In genomic region chr17:15242356-15242755, GRCm38 (mm10) we compare ENCODE assay signal across 22 mouse cellular contexts.
"Had no signal": no experiment of that assay in that cellular context is flagged by ENCODE, and none has a peak within 500 bp of the region (broad histone marks: within the 10 kb centered on the region; RNA-seq: fewer than 3 reads in every experiment).

No protein-coding gene starts in this region.

- H3K27ac ChIP-seq: kidney, postnatal 0 days; layer of hippocampus, adult 2 months; limb, embryonic 10.5 days; limb, embryonic 13.5 days; liver, embryonic 12.5 days; liver, embryonic 15.5 days; lung, embryonic 15.5 days; midbrain, embryonic 10.5 days; neural tube, embryonic 13.5 days; stomach, embryonic 15.5 days had no signal

- H3K4me3 ChIP-seq: layer of hippocampus, adult 2 months; limb, embryonic 10.5 days; limb, embryonic 13.5 days; liver, embryonic 12.5 days; liver, embryonic 15.5 days; lung, embryonic 15.5 days; megakaryocyte, embryonic 14.5 days; midbrain, embryonic 10.5 days; neural tube, embryonic 13.5 days; stomach, embryonic 15.5 days had no signal

- H3K36me3 ChIP-seq: limb, embryonic 10.5 days; limb, embryonic 13.5 days; liver, embryonic 12.5 days; liver, embryonic 15.5 days; lung, embryonic 15.5 days; midbrain, embryonic 10.5 days; neural tube, embryonic 13.5 days; stomach, embryonic 15.5 days had no signal

- H3K9ac ChIP-seq: limb, embryonic 13.5 days; liver, embryonic 12.5 days; liver, embryonic 15.5 days; lung, embryonic 15.5 days; neural tube, embryonic 13.5 days; stomach, embryonic 15.5 days had no signal

- H3K4me1 ChIP-seq: limb, embryonic 13.5 days; liver, embryonic 12.5 days; liver, embryonic 15.5 days; lung, embryonic 15.5 days; megakaryocyte, embryonic 14.5 days; stomach, embryonic 15.5 days had no signal

- DNase-seq: kidney, postnatal 25 days; layer of hippocampus, adult 9-11 months; liver; lung, adult 18-20 months; lung, postnatal 10 days; lung, postnatal 36 days; midbrain, embryonic 14.5 days; retina, postnatal 1 day; right cerebral cortex, postnatal 25 days; spleen, adult 18-20 months; thymus, postnatal 25 days had no signal

- H3K27me3 ChIP-seq: limb, embryonic 13.5 days; liver, embryonic 15.5 days; neural tube, embryonic 13.5 days; stomach, embryonic 15.5 days had no signal

- H3K9me3 ChIP-seq: limb, embryonic 10.5 days; limb, embryonic 13.5 days; liver, embryonic 12.5 days; liver, embryonic 15.5 days; lung, embryonic 15.5 days; megakaryocyte, embryonic 14.5 days; midbrain, embryonic 10.5 days; neural tube, embryonic 13.5 days; stomach, embryonic 15.5 days had no signal
